Mouse (Mus musculus) 3T3-L1 (cell line): Measurements from ENCODE around the gene Olfr9.
"Not testable (repeated sequence)": the region's sequence is repeated elsewhere in the genome, so short reads cannot be mapped to it uniquely, and the experiment has no call there.

Experiments
- DNase-seq: peaks from one replicate; pipeline ENCODE4 v3.0.0-alpha.2; 2015; ENCODE audit warnings: low read depth, low spot score

Olfr9 gene

GRCm38 (mm10) chr10:128989131-128989530, at the start of gene Olfr9:
Gene Olfr9 (plus strand): TSS chr10:128989431.
- DNase-seq: not testable (repeated sequence)

GRCm38 (mm10) chr10:128940475-128941061, 48.7 kb upstream of the Olfr9 start:
- DNase-seq: no peak

- peak; percentile 39 for DNase-seq
Measured at GRCm38 (mm10) chr10:128945675-128946074, 43.6 kb upstream of the Olfr9 start.

- no peak for DNase-seq
Measured at GRCm38 (mm10) chr10:128947496-128947895, 41.7 kb upstream of the Olfr9 start.

- peak; percentile 68 for DNase-seq
Measured at GRCm38 (mm10) chr10:128950208-128950887, 38.9 kb upstream of the Olfr9 start.

GRCm38 (mm10) chr10:128958340-128958739, 30.9 kb upstream of the Olfr9 start:
- no peak for DNase-seq

GRCm38 (mm10) chr10:128960142-128960541, 29.1 kb upstream of the Olfr9 start:
- DNase-seq: no peak

GRCm38 (mm10) chr10:128960590-128961584, 28.3 kb upstream of the Olfr9 start, which contains the start of gene Mettl7b:
Gene Mettl7b (minus strand): TSS chr10:128960988.
- no peak for DNase-seq

- DNase-seq: no peak
Measured at GRCm38 (mm10) chr10:128964961-128965360, 24.3 kb upstream of the Olfr9 start.

- peak; percentile 37 for DNase-seq
Measured at GRCm38 (mm10) chr10:128965871-128966270, 23.4 kb upstream of the Olfr9 start.

GRCm38 (mm10) chr10:128968341-128968749, 20.9 kb upstream of the Olfr9 start:
- peak; percentile 89 for DNase-seq

- no peak for DNase-seq
Measured at GRCm38 (mm10) chr10:128970740-128971250, 18.4 kb upstream of the Olfr9 start.

GRCm38 (mm10) chr10:128972841-128973240, 16.4 kb upstream of the Olfr9 start:
- peak; percentile 34 for DNase-seq

- no peak for DNase-seq
Measured at GRCm38 (mm10) chr10:128976395-128976794, 12.8 kb upstream of the Olfr9 start.

- peak; percentile 87 for DNase-seq
Measured at GRCm38 (mm10) chr10:128977522-128978114, 11.6 kb upstream of the Olfr9 start.

- DNase-seq: peak; percentile 96
Measured at GRCm38 (mm10) chr10:128980644-128981365, 8.4 kb upstream of the Olfr9 start.

- DNase-seq: not testable (repeated sequence)
Measured at GRCm38 (mm10) chr10:128990129-128990850, 1.1 kb downstream of the Olfr9 start.

- DNase-seq: no peak
Measured at GRCm38 (mm10) chr10:128990994-128991393, 1.8 kb downstream of the Olfr9 start.

- no peak for DNase-seq
Measured at GRCm38 (mm10) chr10:128995796-128996195, 6.6 kb downstream of the Olfr9 start.

GRCm38 (mm10) chr10:128996523-128997040, 7.4 kb downstream of the Olfr9 start:
- no peak for DNase-seq
